ENCODE assay signal across 20 mouse cellular contexts in the genomic region with DNA sequence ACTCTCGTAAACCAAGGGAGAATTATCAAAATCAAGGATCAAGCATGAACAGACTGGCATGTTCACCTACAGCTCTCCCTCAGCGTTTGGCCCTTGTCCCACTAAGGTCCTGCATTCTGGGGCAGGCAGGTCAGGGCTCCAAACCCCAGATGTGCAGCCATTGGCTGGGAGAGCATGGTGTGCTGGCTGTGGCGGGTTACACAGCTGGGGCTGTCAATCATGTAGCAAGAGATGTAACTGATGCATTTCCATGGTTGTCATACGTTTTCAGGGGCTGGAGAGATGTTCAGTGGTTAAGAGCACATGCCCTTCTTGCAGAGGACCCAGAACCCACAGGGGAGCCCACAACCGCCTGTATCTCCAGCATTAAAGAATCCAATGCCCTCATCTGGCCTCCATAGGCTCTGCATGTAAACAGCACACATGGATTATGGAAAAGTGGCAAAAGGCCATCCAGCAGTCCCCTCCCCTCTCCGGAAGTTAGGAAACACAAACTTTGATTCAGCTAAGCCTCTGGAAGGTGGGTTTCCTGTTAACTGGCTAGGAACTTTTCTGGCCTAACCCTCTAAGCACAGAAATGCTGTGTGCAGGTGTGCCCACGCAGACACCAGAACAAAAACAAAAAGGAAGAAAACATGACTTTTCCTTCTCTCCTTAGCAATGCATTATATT. TPM values are rescaled to one million over a fixed set of nuclear protein-coding genes. Genes with fewer than 3 reads are reported as not detected.
DNase-seq lines count a peak whose midpoint lies in the region; ATAC-seq and TF ChIP-seq lines count a peak whose summit lies in the region.
"Had no signal": no experiment of that assay in that cellular context is flagged by ENCODE, and none has a peak within 500 bp of the region (broad histone marks: within the 10 kb centered on the region; RNA-seq: fewer than 3 reads in every experiment).

No protein-coding gene starts in this region.

- no peaks in the 10 kb centered on the region for H3K27me3 ChIP-seq in intestine, postnatal 0 days (replicated peaks; ENCODE audit: control insufficient read depth, insufficient read depth, low read length)
- no peaks in the 10 kb centered on the region for H3K27me3 ChIP-seq in intestine, embryonic 15.5 days (replicated peaks)
- H3K27me3 ChIP-seq in embryonic facial prominence, embryonic 10.5 days (replicated peaks; ENCODE audit: low read depth, poor library complexity, severe bottlenecking), result no peaks in the 10 kb centered on the region
- H3K27me3 ChIP-seq in limb, embryonic 11.5 days (ENCODE audit: control insufficient read depth, insufficient read depth, low read length), result no peaks in the 10 kb centered on the region
- H3K27me3 ChIP-seq in forebrain, embryonic 13.5 days, result no peaks in the 10 kb centered on the region
- H3K27me3 ChIP-seq: stomach, embryonic 15.5 days had no signal

- H3K4me2 ChIP-seq in intestine, postnatal 0 days (replicated peaks; ENCODE audit: low read depth), result no peak overlapping the region
- H3K4me2 ChIP-seq in intestine, embryonic 15.5 days (replicated peaks), result no peak overlapping the region
- H3K4me2 ChIP-seq in limb, embryonic 11.5 days (ENCODE audit: low read depth, severe bottlenecking), result no peak overlapping the region
- no peak overlapping the region for H3K4me2 ChIP-seq in forebrain, embryonic 13.5 days
- H3K4me2 ChIP-seq: stomach, embryonic 15.5 days had no signal

- no peak overlapping the region for H3K4me3 ChIP-seq in intestine, postnatal 0 days (ENCODE audit: low read depth, low read length)
- no peak overlapping the region for H3K4me3 ChIP-seq in intestine, embryonic 15.5 days (replicated peaks)
- no peak overlapping the region for H3K4me3 ChIP-seq in embryonic facial prominence, embryonic 10.5 days
- H3K4me3 ChIP-seq in limb, embryonic 11.5 days (ENCODE audit: low read depth, low read length), result no peak overlapping the region
- H3K4me3 ChIP-seq in forebrain, embryonic 13.5 days, result no peak overlapping the region
- H3K4me3 ChIP-seq: stomach, embryonic 15.5 days had no signal

- no peaks in the 10 kb centered on the region for H3K9me3 ChIP-seq in intestine, postnatal 0 days (ENCODE audit: control insufficient read depth)
- H3K9me3 ChIP-seq in intestine, embryonic 15.5 days, result no peaks in the 10 kb centered on the region
- no peaks in the 10 kb centered on the region for H3K9me3 ChIP-seq in embryonic facial prominence, embryonic 10.5 days
- no peaks in the 10 kb centered on the region for H3K9me3 ChIP-seq in limb, embryonic 11.5 days (ENCODE audit: control insufficient read depth, low read length)
- H3K9me3 ChIP-seq in forebrain, embryonic 13.5 days (replicated peaks), result no peaks in the 10 kb centered on the region
- H3K9me3 ChIP-seq: G1E; stomach, embryonic 15.5 days had no signal

- H3K36me3 ChIP-seq in intestine, postnatal 0 days (ENCODE audit: control insufficient read depth, insufficient read depth), result no peaks in the 10 kb centered on the region
- no peaks in the 10 kb centered on the region for H3K36me3 ChIP-seq in intestine, embryonic 15.5 days
- no peaks in the 10 kb centered on the region for H3K36me3 ChIP-seq in embryonic facial prominence, embryonic 10.5 days (replicated peaks)
- H3K36me3 ChIP-seq in limb, embryonic 11.5 days (ENCODE audit: control insufficient read depth, insufficient read depth, low read length), result no peaks in the 10 kb centered on the region
- H3K36me3 ChIP-seq in forebrain, embryonic 13.5 days (ENCODE audit: poor library complexity, severe bottlenecking), result no peaks in the 10 kb centered on the region
- H3K36me3 ChIP-seq: G1E; stomach, embryonic 15.5 days had no signal

- peak; percentile 31 for DNase-seq in 3T3-L1 (ENCODE audit: low read depth, low spot score)
- DNase-seq in embryonic facial prominence, embryonic 10.5 days (ENCODE audit: low spot score), result peak; percentile 58
- no peak for DNase-seq in limb, embryonic 11.5 days (ENCODE audit: low spot score)
- DNase-seq in cerebellum, postnatal 14 days, result no peak
- DNase-seq in urinary bladder, adult 2 months (ENCODE audit: low spot score), result no peak
- DNase-seq: adrenal gland, postnatal 36 days; cerebellum, adult 8-10 months; heart, adult 18-20 months; kidney, postnatal 4 days; lung, postnatal 10 days; thymus, postnatal 14 days had no signal

- no peak for ATAC-seq in intestine, postnatal 0 days
- no peak for ATAC-seq in intestine, embryonic 15.5 days
- ATAC-seq in limb, embryonic 11.5 days (ENCODE audit: insufficient number of reproducible peaks, low FRiP score, low TSS enrichment, low read depth), result peak; percentile 32; the same call in 1 of the 2 replicates
- no peak for ATAC-seq in forebrain, embryonic 13.5 days
- ATAC-seq: CD4-positive, CD25-positive, alpha-beta regulatory T cell, adult 4 months; inflammation-experienced regulatory T-cells, adult 6 months; midbrain, embryonic 16.5 days had no signal

- TF ChIP-seq CTCF in intestine, postnatal 0 days (IDR thresholded peaks at IDR 0.05; ENCODE audit: low read depth), result peak; percentile 18; the same call in 1 of the 2 replicates

- H3K27ac ChIP-seq in intestine, postnatal 0 days (ENCODE audit: low read depth, low read length), result no peak overlapping the region
- H3K27ac ChIP-seq in intestine, embryonic 15.5 days, result no peak overlapping the region
- peak overlapping the region; percentile 69 for H3K27ac ChIP-seq in embryonic facial prominence, embryonic 10.5 days (replicated peaks)
- H3K27ac ChIP-seq in limb, embryonic 11.5 days (replicated peaks; ENCODE audit: low read depth, low read length), result no peak overlapping the region
- H3K27ac ChIP-seq in forebrain, embryonic 13.5 days, result no peak overlapping the region
- H3K27ac ChIP-seq: stomach, embryonic 15.5 days had no signal

- H3K4me1 ChIP-seq in intestine, postnatal 0 days (replicated peaks; ENCODE audit: control insufficient read depth, insufficient read depth, low read length), result peaks cover 13% of the 10 kb centered on the region; the same call in 1 of the 2 replicates
- peaks cover 31% of the 10 kb centered on the region for H3K4me1 ChIP-seq in intestine, embryonic 15.5 days (replicated peaks)
- peaks cover 56% of the 10 kb centered on the region for H3K4me1 ChIP-seq in embryonic facial prominence, embryonic 10.5 days
- peaks cover 14% of the 10 kb centered on the region; the same call in 1 of the 2 replicates for H3K4me1 ChIP-seq in limb, embryonic 11.5 days (ENCODE audit: control insufficient read depth, insufficient read depth, low read length)
- H3K4me1 ChIP-seq in forebrain, embryonic 13.5 days, result peaks cover 6% of the 10 kb centered on the region; the same call in 1 of the 2 replicates

- 69% methylated on average over 7 of the region's 7 CpGs for WGBS in intestine, postnatal 0 days
- 70% methylated on average over 7 of the region's 7 CpGs for WGBS in intestine, embryonic 15.5 days
- 43% methylated on average over 7 of the region's 7 CpGs for WGBS in embryonic facial prominence, embryonic 10.5 days
- 66% methylated on average over 7 of the region's 7 CpGs for WGBS in limb, embryonic 11.5 days
- 72% methylated on average over 7 of the region's 7 CpGs for WGBS in forebrain, embryonic 13.5 days

- H3K9ac ChIP-seq in intestine, postnatal 0 days (ENCODE audit: low read depth, low read length), result no peak overlapping the region
- H3K9ac ChIP-seq in intestine, embryonic 15.5 days, result no peak overlapping the region
- no peak overlapping the region for H3K9ac ChIP-seq in limb, embryonic 11.5 days (ENCODE audit: low read length)
- no peak overlapping the region for H3K9ac ChIP-seq in forebrain, embryonic 13.5 days
- H3K9ac ChIP-seq: stomach, embryonic 15.5 days had no signal

RNA-seq across cellular contexts. Expression of gene Sowahb, which starts 22.6 kb away (rescaled TPM):
- 16.1 and 18.0 TPM in 2 replicates for polyA plus RNA-seq in intestine, postnatal 0 days (2015; fragmentation: Nextera tagmentation; extraction: Ambion mirVana)
- 5.8 and 6.1 TPM in 2 replicates for polyA plus RNA-seq in intestine, embryonic 15.5 days (2015; fragmentation: Nextera tagmentation; extraction: Ambion mirVana)
- polyA plus RNA-seq in embryonic facial prominence, embryonic 10.5 days (2016; fragmentation: Nextera tagmentation; extraction: Ambion mirVana), result 0.78 and 0.85 TPM in 2 replicates
- polyA plus RNA-seq in limb, embryonic 11.5 days (2014; fragmentation: Nextera tagmentation; extraction: Ambion mirVana), result 0.28 and 0.72 TPM in 2 replicates
- not detected in 2 replicates for polyA plus RNA-seq in forebrain, embryonic 13.5 days (2015; fragmentation: Nextera tagmentation; extraction: Ambion mirVana)
- 2.1 and 2.3 TPM in 2 replicates for polyA plus RNA-seq in urinary bladder, adult 2 months (2012; rRNA removed)
- polyA plus RNA-seq: CD4-positive, CD25-positive, alpha-beta regulatory T cell, adult 4 months; G1E; inflammation-experienced regulatory T-cells, adult 6 months; midbrain, embryonic 16.5 days; spleen, adult 2 months had no signal

Comparison
In these comparisons a context has a peak if more than half of its experiments do, and no peak if none do; other contexts are left out.
1. DNase-seq: peak in 3T3-L1 (single experiment) and embryonic facial prominence, embryonic 10.5 days (single experiment); none in limb, embryonic 11.5 days (single experiment), cerebellum, postnatal 14 days (0 of 2) and urinary bladder, adult 2 months (single experiment).